Mouse (Mus musculus) midbrain, embryonic 15.5 days (tissue): ENCODE results near the gene Syt3. TPM values are rescaled to one million over a fixed set of nuclear protein-coding genes. Genes with fewer than 3 reads are reported as not detected.

ENCODE experiments used
- ATAC-seq: fragments of 200-750 bp; cut with Nextera tagmentation; replicated peaks from 2 replicates; pipeline ENCODE4 v1.8.0; 2017; ENCODE audit warnings: moderate TSS enrichment
- H3K27ac ChIP-seq: fragments of 300-500 bp; sonication (generic); 2 replicates; pipeline ENCODE4 v1.5.1; 2015; ENCODE audit warnings: mild to moderate bottlenecking, inconsistent platforms
- H3K27me3 ChIP-seq: fragments of 300-500 bp; sonication (generic); replicated peaks from 2 replicates; pipeline ENCODE4 v1.6.1; 2015; ENCODE audit warnings: inconsistent platforms
- H3K36me3 ChIP-seq: fragments of 300-500 bp; sonication (generic); replicated peaks from 2 replicates; pipeline ENCODE4 v1.6.1; 2015; ENCODE audit warnings: inconsistent platforms
- H3K4me1 ChIP-seq: fragments of 300-500 bp; sonication (generic); 2 replicates; pipeline ENCODE4 v1.6.1; 2015; ENCODE audit warnings: inconsistent platforms
- H3K4me2 ChIP-seq: fragments of 300-500 bp; sonication (generic); 2 replicates; pipeline ENCODE4 v1.6.1; 2015; ENCODE audit warnings: inconsistent platforms, mild to moderate bottlenecking, moderate library complexity
- H3K4me3 ChIP-seq: fragments of 300-500 bp; sonication (generic); 2 replicates; pipeline ENCODE4 v1.5.1; 2015; ENCODE audit warnings: mild to moderate bottlenecking, inconsistent platforms
- H3K9ac ChIP-seq: fragments of 300-500 bp; sonication (generic); 2 replicates; pipeline ENCODE4 v1.6.1; 2015; ENCODE audit warnings: mild to moderate bottlenecking, inconsistent platforms
- H3K9me3 ChIP-seq: fragments of 300-500 bp; sonication (generic); 2 replicates; pipeline ENCODE4 v1.6.1; 2016; ENCODE audit warnings: inconsistent platforms
- WGBS: fragments of 180-500 bp; shearing (Covaris S2); methylation state at CpG from one replicate; pipeline ENCODE4 v1.1.7; 2015; ENCODE audit warnings: mixed read lengths; 5-methylcytosine and 5-hydroxymethylcytosine counted together
- polyA plus RNA-seq: library from polyadenylated mRNA; unstranded; fragments of >200 nt; fragmentation: Nextera tagmentation; extraction: Ambion mirVana; gene quantifications from 2 replicates; pipeline ENCODE4 v1.2.1, GENCODE M21; 2015

The Syt3 gene
- polyA plus RNA-seq, 1 experiment from 2014 or later, result 57.2 TPM

- peak overlapping the region; percentile 75 for H3K9ac ChIP-seq
- peaks cover 4% of the 10 kb centered on the region; the same call in 1 of the 2 replicates for H3K36me3 ChIP-seq
- H3K4me1 ChIP-seq, result peaks cover 37% of the 10 kb centered on the region
- H3K27ac ChIP-seq, result peak overlapping the region; percentile 95
- ATAC-seq, result peak; percentile 84
- H3K9me3 ChIP-seq, result no peaks in the 10 kb centered on the region
- peak overlapping the region; percentile 52 for H3K4me3 ChIP-seq
- peak overlapping the region; percentile 97 for H3K4me2 ChIP-seq
- H3K27me3 ChIP-seq, result peaks cover 10% of the 10 kb centered on the region; the same call in 1 of the 2 replicates
- WGBS, result 1% methylated on average over 54 of the region's 54 CpGs
Observed at GRCm38 (mm10) chr7:44359908-44360672, 23.8 kb upstream of the Syt3 start.

DNA sequence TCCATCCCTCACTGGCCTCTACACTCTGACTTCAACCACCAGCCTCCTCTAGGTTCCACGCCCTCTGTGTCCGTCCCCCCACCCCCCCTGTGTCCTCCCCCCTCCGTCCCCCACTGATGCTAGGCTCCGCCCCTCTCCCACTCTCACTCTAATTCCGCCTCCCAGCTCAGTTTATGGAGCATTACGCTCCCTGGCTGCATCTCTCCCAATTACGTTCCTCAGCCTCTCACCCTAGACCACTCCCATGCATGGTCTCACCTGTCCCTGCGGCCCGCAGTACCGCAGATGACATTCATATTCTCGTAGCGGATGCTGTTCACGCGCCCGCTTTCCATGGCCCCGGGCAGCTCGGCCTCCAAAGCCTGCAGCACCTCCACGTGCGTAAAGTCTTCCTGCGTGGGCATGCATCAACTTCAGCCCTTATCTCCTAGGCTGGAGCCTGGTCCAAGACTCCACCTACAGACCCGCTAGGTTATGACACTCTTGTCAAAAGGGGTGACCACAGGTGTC is 23.1 kb upstream of the Syt3 start:
- H3K4me2 ChIP-seq, result peak overlapping the region; percentile 97
- no peaks in the 10 kb centered on the region for H3K9me3 ChIP-seq
- 6% methylated on average over 21 of the region's 21 CpGs for WGBS
- H3K27ac ChIP-seq, result peak overlapping the region; percentile 95
- H3K36me3 ChIP-seq, result 0 out of 2 replicates have a peak, but pooled peaks cover 4% of the 10 kb centered on the region
- peaks cover 10% of the 10 kb centered on the region; the same call in 1 of the 2 replicates for H3K27me3 ChIP-seq
- peak overlapping the region; percentile 52 for H3K4me3 ChIP-seq
- H3K4me1 ChIP-seq, result peaks cover 37% of the 10 kb centered on the region
- H3K9ac ChIP-seq, result peak overlapping the region; percentile 75
- ATAC-seq, result peak; percentile 43

GRCm38 (mm10) chr7:44372678-44373077 is 11.2 kb upstream of the Syt3 start:
- H3K4me1 ChIP-seq, result peaks cover 17% of the 10 kb centered on the region
- no peaks in the 10 kb centered on the region for H3K27me3 ChIP-seq
- H3K27ac ChIP-seq, result no peak overlapping the region
- H3K4me3 ChIP-seq, result no peak overlapping the region
- no peaks in the 10 kb centered on the region for H3K9me3 ChIP-seq
- no peak overlapping the region for H3K4me2 ChIP-seq
- H3K36me3 ChIP-seq, result no peaks in the 10 kb centered on the region
- no peak overlapping the region for H3K9ac ChIP-seq
- no peak for ATAC-seq
- 91% methylated on average over 8 of the region's 8 CpGs for WGBS

DNA sequence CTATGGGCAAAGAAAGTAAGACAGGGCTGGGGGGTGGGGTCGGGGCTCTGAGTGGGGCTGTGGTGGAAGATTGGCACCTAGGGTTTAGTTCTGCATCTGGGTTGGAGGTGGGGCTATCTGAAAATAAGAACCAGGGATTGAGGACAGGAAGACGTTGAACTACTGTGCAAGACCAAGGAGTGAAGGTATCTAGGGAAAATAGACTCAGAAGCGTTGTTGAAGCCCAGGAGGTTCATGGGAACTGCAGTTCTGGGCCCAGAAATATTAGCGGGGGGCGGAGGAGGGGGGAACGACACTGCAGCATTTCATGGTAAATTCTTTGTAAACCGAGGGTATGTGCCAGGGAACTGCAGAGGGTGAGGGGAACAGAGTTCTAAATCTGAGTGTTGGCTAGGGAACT is 10.4 kb upstream of the Syt3 start:
- H3K4me2 ChIP-seq, result peak overlapping the region; percentile 78
- ATAC-seq, result no peak; the same call in 1 of the 2 replicates
- peaks cover 17% of the 10 kb centered on the region for H3K4me1 ChIP-seq
- no peaks in the 10 kb centered on the region for H3K36me3 ChIP-seq
- H3K9me3 ChIP-seq, result no peaks in the 10 kb centered on the region
- no peaks in the 10 kb centered on the region for H3K27me3 ChIP-seq
- 14% methylated on average over 7 of the region's 7 CpGs for WGBS
- H3K4me3 ChIP-seq, result peak overlapping the region; percentile 53
- H3K27ac ChIP-seq, result peak overlapping the region; percentile 27
- 0 out of 2 replicates have a peak overlapping the region, but pooled peaks have one; percentile 18 for H3K9ac ChIP-seq

DNA sequence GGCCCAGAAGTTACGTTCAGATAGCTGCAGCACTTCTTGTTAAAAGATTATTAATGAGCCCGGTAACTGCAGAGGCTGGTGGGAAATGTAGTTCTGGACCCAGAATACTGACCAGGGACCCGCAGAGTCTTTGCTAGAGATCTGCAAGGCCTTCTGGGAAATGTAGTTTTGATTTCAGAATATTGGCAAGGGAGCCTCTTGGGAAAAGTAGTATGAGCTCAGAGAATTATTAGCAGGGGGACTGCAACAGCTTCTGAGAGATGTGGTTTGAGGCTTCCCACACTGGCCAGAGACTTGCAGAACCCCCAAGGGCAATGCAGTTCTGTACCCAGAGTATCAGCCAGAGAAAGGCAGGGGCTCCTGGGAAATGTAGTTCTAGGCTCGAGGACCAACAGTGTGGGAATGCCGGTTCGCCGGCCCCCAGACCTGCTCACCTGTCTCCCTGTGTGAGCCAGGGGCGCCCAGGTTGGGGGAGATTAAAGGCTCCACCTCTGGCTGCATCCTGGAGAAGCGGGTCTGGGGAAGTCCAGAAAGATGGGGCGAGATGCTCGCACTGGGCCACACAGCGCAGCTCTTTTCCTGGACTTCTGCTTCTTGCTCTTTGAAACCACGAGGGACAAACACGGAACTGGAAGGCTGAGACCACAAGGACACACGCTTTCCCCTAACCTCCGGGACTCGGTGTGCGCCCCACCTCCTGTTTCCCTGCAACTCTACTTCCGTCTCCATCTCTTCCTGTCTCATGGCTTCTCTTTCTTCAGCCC is 9.8 kb upstream of the Syt3 start:
- peak; percentile 93 for ATAC-seq
- H3K4me2 ChIP-seq, result peak overlapping the region; percentile 78
- peak overlapping the region; percentile 49 for H3K9ac ChIP-seq
- H3K27ac ChIP-seq, result peak overlapping the region; percentile 65
- peak overlapping the region; percentile 53 for H3K4me3 ChIP-seq
- no peaks in the 10 kb centered on the region for H3K36me3 ChIP-seq
- H3K4me1 ChIP-seq, result peaks cover 17% of the 10 kb centered on the region
- H3K9me3 ChIP-seq, result no peaks in the 10 kb centered on the region
- under 1% methylated on average over 19 of the region's 19 CpGs for WGBS
- H3K27me3 ChIP-seq, result no peaks in the 10 kb centered on the region

DNA sequence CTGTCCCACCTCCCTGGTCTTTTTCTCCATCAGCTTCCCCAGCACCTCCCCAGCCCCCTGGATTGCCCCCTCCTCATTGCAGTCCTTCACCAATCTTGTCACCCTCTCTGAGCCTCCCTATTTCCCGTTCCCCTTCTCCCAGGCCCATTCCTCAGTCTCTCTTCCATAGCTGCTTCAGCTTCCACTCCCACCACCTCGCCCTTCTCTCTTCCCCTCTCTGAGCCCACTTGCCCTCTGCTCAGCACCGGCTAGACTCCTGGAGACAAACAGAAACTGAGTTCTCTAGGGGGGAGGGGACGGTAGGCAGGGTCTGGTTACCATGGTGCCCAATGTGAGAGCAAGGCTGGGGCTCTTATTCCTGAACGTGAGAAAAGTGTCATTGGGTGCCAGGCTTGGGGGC is 9.1 kb upstream of the Syt3 start:
- Histone ChIP-seq H3K27me3 (no peaks in the 10 kb centered on the region), H3K27ac (peak overlapping the region; percentile 65), H3K4me1 (peaks cover 17% of the 10 kb centered on the region), H3K4me2 (peak overlapping the region; percentile 78), H3K9ac (peak overlapping the region; percentile 49), H3K9me3 (no peaks in the 10 kb centered on the region), H3K4me3 (peak overlapping the region; percentile 53), H3K36me3 (no peaks in the 10 kb centered on the region)
- WGBS, result 1% methylated on average over 5 of the region's 5 CpGs
- ATAC-seq, result peak; percentile 38

GRCm38 (mm10) chr7:44375207-44375606 is 8.7 kb upstream of the Syt3 start:
- Histone ChIP-seq H3K9me3 (no peaks in the 10 kb centered on the region), H3K9ac (peak overlapping the region; percentile 49), H3K27me3 (no peaks in the 10 kb centered on the region), H3K4me1 (peaks cover 17% of the 10 kb centered on the region), H3K27ac (peak overlapping the region; percentile 65; the same call in 1 of the 2 replicates), H3K36me3 (no peaks in the 10 kb centered on the region), H3K4me3 (peak overlapping the region; percentile 53), H3K4me2 (peak overlapping the region; percentile 78)
- 3% methylated on average over 10 of the region's 10 CpGs for WGBS
- ATAC-seq, result no peak

DNA sequence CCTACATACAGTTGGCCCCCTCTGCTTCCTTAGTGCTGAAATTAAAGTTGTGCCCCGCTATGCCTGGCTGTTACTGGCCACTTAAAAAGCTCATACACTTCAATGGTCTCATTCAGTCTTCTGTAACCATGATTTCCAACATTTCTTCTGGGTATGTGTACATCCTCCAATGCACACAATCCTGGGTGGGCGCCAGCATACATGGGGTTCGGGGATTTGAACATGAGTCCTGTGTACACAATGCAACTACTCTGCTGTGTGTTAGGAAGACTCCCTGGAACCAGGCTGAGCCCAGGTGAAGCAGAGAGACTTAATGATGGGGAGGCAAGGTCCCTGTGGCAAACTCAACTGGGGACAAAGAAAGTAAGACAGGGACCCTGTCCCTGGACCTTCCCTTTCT is 8.1 kb upstream of the Syt3 start:
- peaks cover 17% of the 10 kb centered on the region for H3K4me1 ChIP-seq
- no peaks in the 10 kb centered on the region for H3K9me3 ChIP-seq
- H3K27ac ChIP-seq, result no peak overlapping the region
- 61% methylated on average over 3 of the region's 3 CpGs for WGBS
- H3K4me3 ChIP-seq, result no peak overlapping the region
- ATAC-seq, result no peak
- H3K4me2 ChIP-seq, result no peak overlapping the region
- H3K27me3 ChIP-seq, result no peaks in the 10 kb centered on the region
- no peak overlapping the region for H3K9ac ChIP-seq
- H3K36me3 ChIP-seq, result no peaks in the 10 kb centered on the region

DNA sequence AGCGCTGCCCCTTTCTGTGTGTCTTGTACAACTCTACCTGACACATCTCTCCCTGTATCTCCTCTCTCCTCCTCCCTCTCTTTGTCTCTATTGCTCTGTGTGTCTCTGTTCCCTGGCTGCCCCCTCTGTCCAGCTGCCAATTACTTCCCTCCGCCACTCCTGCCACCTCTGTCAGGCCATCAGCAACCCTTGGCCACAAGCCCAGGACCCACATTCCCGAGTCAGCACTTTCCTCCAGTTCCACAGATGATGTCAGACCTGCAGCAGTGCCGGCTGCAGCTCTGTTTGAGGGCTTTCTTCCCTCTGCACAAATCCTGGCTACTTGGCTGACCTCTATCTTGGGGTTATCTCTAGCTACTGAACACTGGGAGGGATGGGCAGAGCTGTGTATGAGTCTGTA is 5.6 kb upstream of the Syt3 start:
- H3K9ac ChIP-seq, result no peak overlapping the region
- H3K27ac ChIP-seq, result no peak overlapping the region
- H3K9me3 ChIP-seq, result no peaks in the 10 kb centered on the region
- no peaks in the 10 kb centered on the region for H3K27me3 ChIP-seq
- no peak for ATAC-seq
- WGBS, result 57% methylated on average over 4 of the region's 4 CpGs
- H3K4me1 ChIP-seq, result peaks cover 27% of the 10 kb centered on the region
- no peak overlapping the region for H3K4me2 ChIP-seq
- H3K4me3 ChIP-seq, result no peak overlapping the region
- H3K36me3 ChIP-seq, result no peaks in the 10 kb centered on the region

GRCm38 (mm10) chr7:44382541-44382940 is 1.4 kb upstream of the Syt3 start:
- Histone ChIP-seq H3K4me2 (no peak overlapping the region), H3K9me3 (no peaks in the 10 kb centered on the region), H3K36me3 (no peaks in the 10 kb centered on the region), H3K9ac (no peak overlapping the region), H3K27ac (peak overlapping the region; percentile 64), H3K27me3 (no peaks in the 10 kb centered on the region), H3K4me1 (peaks cover 24% of the 10 kb centered on the region), H3K4me3 (no peak overlapping the region)
- 53% methylated on average over 12 of the region's 12 CpGs for WGBS
- 0 out of 2 replicates have a peak, but pooled peaks have one; percentile 22 for ATAC-seq

GRCm38 (mm10) chr7:44384716-44385059 is 786 bp downstream of the Syt3 start:
- H3K4me1 ChIP-seq, result peaks cover 24% of the 10 kb centered on the region
- WGBS, result 0% methylated on average over 17 of the region's 17 CpGs
- H3K4me3 ChIP-seq, result peak overlapping the region; percentile 65
- H3K27me3 ChIP-seq, result no peaks in the 10 kb centered on the region
- ATAC-seq, result peak; percentile 81
- peak overlapping the region; percentile 85 for H3K4me2 ChIP-seq
- no peaks in the 10 kb centered on the region for H3K36me3 ChIP-seq
- H3K9me3 ChIP-seq, result no peaks in the 10 kb centered on the region
- H3K27ac ChIP-seq, result peak overlapping the region; percentile 35; the same call in 1 of the 2 replicates
- peak overlapping the region; percentile 76 for H3K9ac ChIP-seq

DNA sequence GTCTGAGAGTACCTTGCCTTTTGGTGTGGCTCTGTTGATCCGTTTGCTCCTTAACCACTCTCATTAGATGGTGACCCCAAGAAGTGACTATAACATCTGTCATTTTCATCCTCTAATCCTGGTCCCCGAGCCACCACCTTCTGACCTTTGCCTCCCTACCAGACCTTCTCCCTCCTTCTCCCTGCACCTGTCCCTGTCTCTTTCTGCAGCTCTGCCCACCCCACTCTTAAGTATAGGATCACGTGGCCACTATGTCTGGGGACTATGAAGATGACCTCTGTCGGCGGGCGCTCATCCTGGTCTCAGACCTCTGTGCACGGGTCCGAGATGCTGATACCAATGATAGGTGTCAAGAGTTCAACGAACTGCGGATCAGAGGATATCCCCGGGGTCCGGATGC is 1.8 kb downstream of the Syt3 start, which contains the start of gene 1700008O03Rik:
1700008O03Rik (minus strand) TSS at position 101 of the 400 bp plus-strand sequence.
- Histone ChIP-seq H3K4me2 (peak within 1 kb of the TSS; percentile 85), H3K27me3 (no peaks in the 10 kb centered on the region), H3K27ac (peak within 1 kb of the TSS; percentile 35; the same call in 1 of the 2 replicates), H3K9ac (peak within 1 kb of the TSS; percentile 76), H3K4me3 (peak within 1 kb of the TSS; percentile 65), H3K4me1 (peaks cover 24% of the 10 kb centered on the region), H3K36me3 (no peaks in the 10 kb centered on the region), H3K9me3 (no peaks in the 10 kb centered on the region)
- WGBS, result 82% methylated on average over 12 of the region's 12 CpGs
- ATAC-seq, result no peak
